Mouse (Mus musculus): ENCODE measurements at regions not wholly inside any gene's neighbourhood (a gene's known extent, or its start where the extent isn't known, plus 50 kb on each side); places are given as distances from the start of the nearest gene placed in this dataset.

DNA sequence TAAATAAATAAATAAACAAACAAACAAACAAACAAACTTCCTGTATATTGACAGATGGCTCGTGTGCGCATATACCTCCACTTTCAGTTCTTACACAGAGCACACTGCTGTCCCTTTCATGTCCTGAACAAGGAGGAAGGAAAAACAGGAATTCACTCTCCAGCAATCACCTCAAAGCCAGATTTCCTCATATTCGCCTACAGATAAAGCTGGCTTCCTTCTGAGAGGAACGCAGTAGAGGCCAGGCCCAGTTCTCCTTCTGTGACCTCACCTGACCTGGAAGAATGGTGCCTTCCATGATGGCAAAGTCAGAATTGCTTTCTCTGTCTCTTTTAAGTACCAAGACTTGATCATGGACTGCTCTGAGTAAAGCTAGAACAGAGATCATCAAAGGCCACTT is 98.1 kb upstream of the Myo10 start:
- in situ Hi-C loops (cut with MboI, MseI), result no loop called here

DNA sequence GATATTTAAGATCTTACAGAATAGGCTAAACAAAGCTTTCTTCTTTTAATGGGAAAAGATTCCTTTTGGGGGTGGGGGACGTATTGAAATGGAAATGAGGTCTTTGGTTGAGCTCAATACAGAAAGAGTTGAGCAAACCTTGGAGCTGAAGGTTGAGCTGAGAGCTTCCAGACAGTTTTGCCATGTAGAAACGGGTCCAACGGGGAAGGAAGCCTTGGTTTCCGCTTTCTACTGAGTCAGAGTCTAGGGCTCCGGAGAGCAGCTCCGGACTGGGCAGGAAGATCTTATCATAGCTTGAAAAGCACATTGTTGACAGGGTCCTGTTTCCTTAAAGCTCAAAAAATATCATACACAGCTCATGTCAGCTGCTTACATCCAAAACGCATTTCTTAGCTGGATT is 97.0 kb upstream of the Myo10 start:
- in situ Hi-C loops (cut with MboI, MseI), result no loop called here

DNA sequence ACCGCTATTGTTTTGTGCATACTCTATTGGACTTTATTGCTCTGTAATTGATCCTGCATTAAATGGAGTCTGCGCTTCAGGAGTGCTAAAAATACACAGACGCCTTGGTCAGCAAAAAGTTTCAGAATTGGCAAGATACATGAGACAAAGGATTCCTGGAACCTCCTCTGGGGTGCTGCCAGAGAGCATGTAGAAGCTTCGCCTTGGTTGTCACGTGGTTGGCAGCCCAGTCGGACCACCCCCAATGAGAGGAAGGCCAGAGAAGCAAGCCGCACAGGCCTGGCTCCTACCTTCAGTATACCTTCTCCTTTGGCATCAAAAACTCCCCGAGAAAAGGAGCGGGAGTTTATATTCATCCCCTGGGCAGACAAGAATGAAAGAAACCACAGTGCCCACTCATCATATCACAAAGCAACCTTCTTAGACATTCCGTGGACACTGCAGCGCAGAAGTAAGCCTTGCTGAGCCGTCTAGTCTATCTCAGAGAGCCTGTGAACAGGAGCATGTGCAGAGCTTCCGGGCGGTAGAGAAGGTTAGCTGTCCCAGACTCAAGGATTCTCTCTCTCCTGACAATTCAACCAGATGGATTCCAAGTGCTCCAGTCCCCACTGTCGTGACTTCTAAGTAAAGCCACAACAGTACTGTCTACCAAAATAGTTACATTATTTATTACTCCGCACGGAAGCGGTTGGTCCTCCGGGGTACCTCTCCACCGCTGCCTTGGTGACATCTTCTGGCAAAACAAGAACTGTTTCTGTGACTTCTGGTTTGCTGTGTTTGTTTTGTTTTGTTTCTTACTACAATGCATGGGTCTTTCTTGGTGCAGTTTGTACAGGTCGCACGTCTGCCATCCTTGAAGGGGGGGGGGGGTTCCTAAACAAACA is 85.6 kb upstream of the Myo10 start:
- in situ Hi-C loops (cut with MboI, MseI), result no loop called here

- in situ Hi-C loops (cut with MboI, MseI), result loop anchor here in 1 of 2 experiments (5.0 kb wide), 1 partner anchor 53 kb away; no protein-coding TSS in a partner anchor
These were observed 82.8 kb upstream of the Myo10 start for GRCm38 (mm10) chr15:25539344-25540176.

GRCm38 (mm10) chr15:25542382-25542781 is 79.9 kb upstream of the Myo10 start:
- in situ Hi-C loops (cut with MboI, MseI), result loop anchor here in 1 of 2 experiments (5.0 kb wide), 1 partner anchor 50 kb away; no protein-coding TSS in a partner anchor

DNA sequence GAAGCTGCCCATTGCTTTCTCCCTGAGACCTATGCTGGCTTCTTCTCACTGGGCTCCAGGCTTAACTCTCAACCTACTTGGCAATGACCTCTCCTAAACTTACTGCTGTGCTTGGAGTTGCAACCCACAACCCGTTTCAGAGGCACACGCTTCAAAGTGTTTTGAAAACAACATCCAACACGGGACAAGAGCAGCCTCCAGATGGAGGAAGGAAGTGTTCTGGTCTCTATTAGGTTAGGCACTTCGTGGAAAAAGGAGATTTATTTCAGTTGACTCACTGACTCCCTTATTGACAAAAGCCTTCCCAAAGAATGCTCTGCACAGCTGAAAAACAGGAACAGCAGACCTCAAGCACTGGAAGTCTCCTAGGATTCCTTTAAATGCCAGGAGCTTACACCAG is 76.1 kb upstream of the Myo10 start:
- in situ Hi-C loops (cut with MboI, MseI), result no loop called here

- in situ Hi-C loops (cut with MboI, MseI), result loop anchor here in 1 of 2 experiments (5.0 kb wide), 1 partner anchor 48 kb away; no protein-coding TSS in a partner anchor
These were observed 71.9 kb upstream of the Myo10 start for GRCm38 (mm10) chr15:25550269-25551054.

- in situ Hi-C loops (cut with MboI, MseI), result loop anchor here (5.0 kb wide), 3 partner anchors 53 to 113 kb away; partner anchors contain the start of gene Myo10 (in 1 of the 2)
These were observed 67.4 kb upstream of the Myo10 start for GRCm38 (mm10) chr15:25554945-25555344.

GRCm38 (mm10) chr15:25555852-25556251 is 66.5 kb upstream of the Myo10 start:
- in situ Hi-C loops (cut with MboI, MseI), result loop anchor here in 1 of 2 experiments (5.0 kb wide), 2 partner anchors 66 to 114 kb away; partner anchors contain the start of gene Myo10

DNA sequence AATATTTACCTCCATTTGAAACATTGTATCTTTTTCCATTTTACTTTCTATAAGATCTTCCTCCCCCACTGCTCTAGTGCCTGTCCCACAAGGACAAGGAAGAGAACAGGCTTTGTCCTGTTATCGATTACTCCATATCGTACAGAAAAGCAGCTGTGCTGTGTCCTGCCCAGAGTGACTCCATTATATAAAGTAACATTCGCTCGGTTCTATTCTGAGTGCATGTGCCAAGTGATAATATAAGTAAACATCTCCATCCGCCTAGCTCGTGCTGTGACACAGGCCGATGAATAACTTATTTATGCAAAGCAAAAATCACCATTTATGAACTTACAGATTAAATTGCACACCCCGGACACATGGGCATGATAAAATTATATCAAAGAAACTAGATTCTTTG is 64.8 kb upstream of the Myo10 start:
- in situ Hi-C loops (cut with MboI, MseI), result loop anchor here in 1 of 2 experiments (5.0 kb wide), 2 partner anchors 65 to 115 kb away; partner anchors contain the start of gene Myo10

- in situ Hi-C loops (cut with MboI, MseI), result loop anchor here in 1 of 2 experiments (5.0 kb wide), 2 partner anchors 64 to 116 kb away; partner anchors contain the start of gene Myo10
These were observed 64.1 kb upstream of the Myo10 start for GRCm38 (mm10) chr15:25558240-25558639.

DNA sequence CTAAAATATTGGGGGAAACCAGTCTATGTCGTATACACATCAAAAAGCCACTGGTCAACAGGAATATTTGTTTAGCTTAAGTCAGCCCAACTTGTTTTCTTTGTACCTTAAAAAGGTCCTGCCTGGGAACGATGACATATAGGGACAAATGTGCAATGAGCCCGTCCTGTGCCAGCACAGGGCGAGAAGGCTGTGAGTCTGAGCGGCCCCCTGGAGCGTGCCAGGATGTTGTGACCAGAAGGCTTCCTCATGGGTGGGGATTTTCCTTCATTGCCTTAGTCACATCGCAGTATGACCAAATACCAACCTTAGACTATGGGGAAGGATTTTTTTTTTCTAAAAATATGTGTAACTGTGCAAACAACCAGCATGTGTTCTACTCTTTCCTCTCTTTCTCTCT is 58.7 kb upstream of the Myo10 start:
- in situ Hi-C loops (cut with MboI, MseI), result loop anchor here in 1 of 2 experiments (5.0 kb wide), 1 partner anchor 116 kb away; no protein-coding TSS in a partner anchor

GRCm38 (mm10) chr15:25572495-25572894 is 49.8 kb upstream of the Myo10 start:
- in situ Hi-C loops (cut with MboI, MseI), result loop anchor here in 1 of 2 experiments (10.0 kb wide), 1 partner anchor 412 kb away; the partner anchor contains the start of gene Zfp622

Data from T-helper 17 cell (primary cell).